Mouse (Mus musculus): ENCODE results near the gene Egfl7. TPM values are rescaled to one million over a fixed set of nuclear protein-coding genes. Genes with fewer than 3 reads are reported as not detected.

The Egfl7 gene
- polyA plus RNA-seq, 1 experiment = 27.4 TPM

GRCm38 (mm10) chr2:26550205-26550604, 29.6 kb upstream of the Egfl7 start:
- no peaks in the 10 kb centered on the region for H3K4me1 ChIP-seq (ENCODE audit: control insufficient read depth, insufficient read depth, low read length)
- H3K27me3 ChIP-seq (ENCODE audit: control insufficient read depth, insufficient read depth, low read length) = no peaks in the 10 kb centered on the region
- no peak overlapping the region for H3K27ac ChIP-seq (ENCODE audit: control insufficient read depth, insufficient read depth, low read depth, low read length)
- H3K36me3 ChIP-seq (ENCODE audit: control insufficient read depth, insufficient read depth, low read length) = no peaks in the 10 kb centered on the region
- H3K4me3 ChIP-seq (ENCODE audit: control insufficient read depth, low read depth, low read length) = no peak overlapping the region
- TF ChIP-seq CTCF (IDR thresholded peaks at IDR 0.05; ENCODE audit: control insufficient read depth, insufficient read depth, insufficient replicate concordance, low read depth, low read length) (no peak), POLR2A (IDR thresholded peaks at IDR 0.05; ENCODE audit: control insufficient read depth, low read depth, low read length) (no peak)

GRCm38 (mm10) chr2:26550777-26551176, 29.0 kb upstream of the Egfl7 start:
- Histone ChIP-seq H3K27me3 (ENCODE audit: control insufficient read depth, insufficient read depth, low read length) (no peaks in the 10 kb centered on the region), H3K4me3 (ENCODE audit: control insufficient read depth, low read depth, low read length) (no peak overlapping the region), H3K36me3 (ENCODE audit: control insufficient read depth, insufficient read depth, low read length) (no peaks in the 10 kb centered on the region), H3K4me1 (ENCODE audit: control insufficient read depth, insufficient read depth, low read length) (no peaks in the 10 kb centered on the region), H3K27ac (ENCODE audit: control insufficient read depth, insufficient read depth, low read depth, low read length) (no peak overlapping the region)
- no peak for TF ChIP-seq POLR2A (IDR thresholded peaks at IDR 0.05; ENCODE audit: control insufficient read depth, low read depth, low read length)
- TF ChIP-seq CTCF (IDR thresholded peaks at IDR 0.05; ENCODE audit: control insufficient read depth, insufficient read depth, insufficient replicate concordance, low read depth, low read length) = no peak

- Histone ChIP-seq H3K4me1 (ENCODE audit: control insufficient read depth, insufficient read depth, low read length) (no peaks in the 10 kb centered on the region), H3K27me3 (ENCODE audit: control insufficient read depth, insufficient read depth, low read length) (no peaks in the 10 kb centered on the region), H3K27ac (ENCODE audit: control insufficient read depth, insufficient read depth, low read depth, low read length) (no peak overlapping the region), H3K36me3 (ENCODE audit: control insufficient read depth, insufficient read depth, low read length) (no peaks in the 10 kb centered on the region), H3K4me3 (ENCODE audit: control insufficient read depth, low read depth, low read length) (no peak overlapping the region)
- TF ChIP-seq CTCF (IDR thresholded peaks at IDR 0.05; ENCODE audit: control insufficient read depth, insufficient read depth, insufficient replicate concordance, low read depth, low read length) (no peak), POLR2A (IDR thresholded peaks at IDR 0.05; ENCODE audit: control insufficient read depth, low read depth, low read length) (no peak)
Observed at GRCm38 (mm10) chr2:26551446-26551845, 28.4 kb upstream of the Egfl7 start.

GRCm38 (mm10) chr2:26552066-26552465, 27.7 kb upstream of the Egfl7 start:
- Histone ChIP-seq H3K4me1 (ENCODE audit: control insufficient read depth, insufficient read depth, low read length) (no peaks in the 10 kb centered on the region), H3K36me3 (ENCODE audit: control insufficient read depth, insufficient read depth, low read length) (no peaks in the 10 kb centered on the region), H3K4me3 (ENCODE audit: control insufficient read depth, low read depth, low read length) (no peak overlapping the region), H3K27ac (ENCODE audit: control insufficient read depth, insufficient read depth, low read depth, low read length) (no peak overlapping the region), H3K27me3 (ENCODE audit: control insufficient read depth, insufficient read depth, low read length) (no peaks in the 10 kb centered on the region)
- TF ChIP-seq POLR2A (IDR thresholded peaks at IDR 0.05; ENCODE audit: control insufficient read depth, low read depth, low read length) (no peak), CTCF (IDR thresholded peaks at IDR 0.05; ENCODE audit: control insufficient read depth, insufficient read depth, insufficient replicate concordance, low read depth, low read length) (no peak)

GRCm38 (mm10) chr2:26553904-26554303, 25.9 kb upstream of the Egfl7 start:
- Histone ChIP-seq H3K4me1 (ENCODE audit: control insufficient read depth, insufficient read depth, low read length) (no peaks in the 10 kb centered on the region), H3K36me3 (ENCODE audit: control insufficient read depth, insufficient read depth, low read length) (no peaks in the 10 kb centered on the region), H3K27ac (ENCODE audit: control insufficient read depth, insufficient read depth, low read depth, low read length) (no peak overlapping the region), H3K27me3 (ENCODE audit: control insufficient read depth, insufficient read depth, low read length) (no peaks in the 10 kb centered on the region), H3K4me3 (ENCODE audit: control insufficient read depth, low read depth, low read length) (no peak overlapping the region)
- TF ChIP-seq POLR2A (IDR thresholded peaks at IDR 0.05; ENCODE audit: control insufficient read depth, low read depth, low read length) (no peak), CTCF (IDR thresholded peaks at IDR 0.05; ENCODE audit: control insufficient read depth, insufficient read depth, insufficient replicate concordance, low read depth, low read length) (no peak)

DNA sequence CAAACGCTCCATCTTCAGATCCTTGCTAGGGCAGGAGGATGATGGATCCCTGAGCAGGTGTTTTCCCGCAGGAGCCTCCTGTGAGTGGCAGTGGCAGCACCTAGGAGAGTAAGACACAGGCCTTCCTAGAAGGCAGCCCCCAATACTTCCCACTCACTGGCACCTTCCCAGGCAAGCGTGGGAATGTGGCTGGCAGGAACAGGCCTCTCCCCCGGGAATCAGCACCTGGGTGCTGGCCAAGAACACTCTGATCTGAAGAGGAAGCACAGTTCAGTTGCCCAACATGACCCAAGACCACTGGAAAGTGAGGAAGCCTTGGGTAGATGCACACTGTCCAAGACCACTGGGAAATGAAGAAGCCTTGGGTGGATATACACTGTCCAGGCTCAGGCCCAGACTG, 24.7 kb upstream of the Egfl7 start:
- Histone ChIP-seq H3K27me3 (ENCODE audit: control insufficient read depth, insufficient read depth, low read length) (no peaks in the 10 kb centered on the region), H3K4me3 (ENCODE audit: control insufficient read depth, low read depth, low read length) (no peak overlapping the region), H3K27ac (ENCODE audit: control insufficient read depth, insufficient read depth, low read depth, low read length) (no peak overlapping the region), H3K4me1 (ENCODE audit: control insufficient read depth, insufficient read depth, low read length) (no peaks in the 10 kb centered on the region), H3K36me3 (ENCODE audit: control insufficient read depth, insufficient read depth, low read length) (no peaks in the 10 kb centered on the region)
- no peak for TF ChIP-seq POLR2A (IDR thresholded peaks at IDR 0.05; ENCODE audit: control insufficient read depth, low read depth, low read length)
- no peak for TF ChIP-seq CTCF (IDR thresholded peaks at IDR 0.05; ENCODE audit: control insufficient read depth, insufficient read depth, insufficient replicate concordance, low read depth, low read length)

- Histone ChIP-seq H3K36me3 (ENCODE audit: control insufficient read depth, insufficient read depth, low read length) (no peaks in the 10 kb centered on the region), H3K4me3 (ENCODE audit: control insufficient read depth, low read depth, low read length) (no peak overlapping the region), H3K4me1 (ENCODE audit: control insufficient read depth, insufficient read depth, low read length) (no peaks in the 10 kb centered on the region), H3K27me3 (ENCODE audit: control insufficient read depth, insufficient read depth, low read length) (no peaks in the 10 kb centered on the region), H3K27ac (ENCODE audit: control insufficient read depth, insufficient read depth, low read depth, low read length) (no peak overlapping the region)
- TF ChIP-seq POLR2A (IDR thresholded peaks at IDR 0.05; ENCODE audit: control insufficient read depth, low read depth, low read length) (no peak), CTCF (IDR thresholded peaks at IDR 0.05; ENCODE audit: control insufficient read depth, insufficient read depth, insufficient replicate concordance, low read depth, low read length) (no peak)
Observed at GRCm38 (mm10) chr2:26556535-26556993, 23.2 kb upstream of the Egfl7 start.

GRCm38 (mm10) chr2:26560506-26560905, 19.3 kb upstream of the Egfl7 start:
- H3K4me1 ChIP-seq (ENCODE audit: control insufficient read depth, insufficient read depth, low read length) = no peaks in the 10 kb centered on the region
- no peak overlapping the region for H3K4me3 ChIP-seq (ENCODE audit: control insufficient read depth, low read depth, low read length)
- no peaks in the 10 kb centered on the region for H3K36me3 ChIP-seq (ENCODE audit: control insufficient read depth, insufficient read depth, low read length)
- TF ChIP-seq POLR2A (IDR thresholded peaks at IDR 0.05; ENCODE audit: control insufficient read depth, low read depth, low read length) (no peak), CTCF (IDR thresholded peaks at IDR 0.05; ENCODE audit: control insufficient read depth, insufficient read depth, insufficient replicate concordance, low read depth, low read length) (no peak)
- no peak overlapping the region for H3K27ac ChIP-seq (ENCODE audit: control insufficient read depth, insufficient read depth, low read depth, low read length)
- H3K27me3 ChIP-seq (ENCODE audit: control insufficient read depth, insufficient read depth, low read length) = no peaks in the 10 kb centered on the region
